Mouse (Mus musculus) C2C12 (cell line): ENCODE measurements at regions not wholly inside any gene's neighbourhood (a gene's known extent, or its start where the extent isn't known, plus 50 kb on each side); places are given as distances from the start of the nearest gene placed in this dataset.

Experiments used
- CTCF ChIP-seq: IDR thresholded peaks from one replicate; pipeline ENCODE4 v1.5.1; 2011; ENCODE audit not compliant: control insufficient read depth, insufficient read depth, insufficient read length
- FOSL1 ChIP-seq: IDR thresholded peaks from one replicate; pipeline ENCODE4 v1.8.0; 2011; ENCODE audit warnings: mild to moderate bottlenecking, low read length; ENCODE audit not compliant: poor library complexity, insufficient read depth, severe bottlenecking
- MAX ChIP-seq: IDR thresholded peaks from one replicate; pipeline ENCODE4 v1.6.1; 2011; ENCODE audit warnings: mild to moderate bottlenecking, control low read depth
- MYOG ChIP-seq: IDR thresholded peaks from one replicate; pipeline ENCODE4 v1.6.1; 2011; ENCODE audit not compliant: control insufficient read depth, insufficient read length; ENCODE audit errors: extremely low read depth
- USF1 ChIP-seq: IDR thresholded peaks from one replicate; pipeline ENCODE4 v1.6.1; 2011; ENCODE audit warnings: low read depth, mild to moderate bottlenecking, control low read depth, moderate library complexity

- no peak for TF ChIP-seq CTCF
- TF ChIP-seq MYOG: no peak
- TF ChIP-seq MAX: no peak
- no peak for TF ChIP-seq USF1
- TF ChIP-seq FOSL1: no peak
Observed at GRCm38 (mm10) chr13:75295818-75296217, 206.2 kb downstream of the Pcsk1 start.
